1 mouse cellular context compared by ENCODE assay signal in the genomic region with DNA sequence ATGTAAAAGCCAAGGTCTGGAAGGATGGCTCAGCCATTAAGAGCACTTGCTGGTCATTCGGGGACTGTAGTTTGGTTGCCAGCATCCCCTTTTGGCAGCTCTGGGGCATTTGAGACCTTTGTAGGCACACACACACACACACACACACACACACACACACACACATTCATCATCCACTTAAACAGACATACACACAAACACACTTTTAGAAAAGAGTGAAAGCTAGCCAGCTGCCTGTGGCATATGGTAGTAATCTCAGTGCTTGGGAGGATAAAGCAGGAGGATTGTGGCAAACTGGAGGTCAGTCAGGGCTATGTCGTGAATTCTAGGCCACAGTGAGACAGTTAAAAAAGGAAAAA.
TF ChIP-seq lines count a peak whose summit lies in the region.

No protein-coding gene starts in this region.

TF ChIP-seq in MEL, 35 proteins besides CTCF, POLR2A, EP300 and RAD21 (continued from another document):
- peak; percentile 37; the same call in 1 of the 2 replicates for TF ChIP-seq TBP (IDR thresholded peaks at IDR 0.05; ENCODE audit: low read depth, low read length)
- TF ChIP-seq ZNF384 (IDR thresholded peaks at IDR 0.05; ENCODE audit: low read depth, low read length), result peak; percentile 53; the same call in 1 of the 2 replicates
- 0 out of 2 replicates have a peak, but pooled peaks have one; percentile 72 for TF ChIP-seq CHD1 (IDR thresholded peaks at IDR 0.05; ENCODE audit: low read depth, low read length)
